Comparison of ENCODE assay signal across 21 mouse cellular contexts in the genomic region with DNA sequence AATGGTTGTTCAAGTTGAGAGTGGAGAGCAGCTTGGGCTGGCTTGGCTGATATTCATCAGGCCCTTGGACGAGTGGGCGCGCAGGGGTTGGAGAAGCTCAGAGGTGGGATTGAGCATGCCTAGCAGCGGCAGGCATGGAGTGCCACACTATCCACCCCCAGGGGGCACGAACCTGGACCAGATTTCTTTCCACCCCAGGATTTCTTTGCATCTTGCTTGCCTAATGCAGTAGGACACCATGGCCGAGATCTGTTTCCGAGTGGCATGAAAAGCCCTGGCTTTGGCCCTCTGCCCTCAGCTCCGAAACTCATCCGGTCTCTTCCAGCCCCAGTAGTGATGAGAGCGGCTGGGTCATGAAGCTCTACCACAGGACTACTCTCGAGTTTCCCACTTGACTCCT. TPM values are rescaled to one million over a fixed set of nuclear protein-coding genes. Genes with fewer than 3 reads are reported as not detected.
DNase-seq lines count a peak whose midpoint lies in the region; TF ChIP-seq lines count a peak whose summit lies in the region.
"Had no signal": no experiment of that assay in that cellular context is flagged by ENCODE, and none has a peak within 500 bp of the region (broad histone marks: within the 10 kb centered on the region; RNA-seq: fewer than 3 reads in every experiment).

No protein-coding gene starts in this region.

- H3K4me3 ChIP-seq in layer of hippocampus, adult 2 months: peak overlapping the region; percentile 47
- peak overlapping the region; percentile 84 for H3K4me3 ChIP-seq in testis, adult 2 months (ENCODE audit: control insufficient read depth, low read depth, low read length)
- H3K4me3 ChIP-seq: embryonic facial prominence, embryonic 12.5 days; forebrain, embryonic 13.5 days; heart, embryonic 15.5 days; hindbrain, embryonic 12.5 days had no signal

- no peak for TF ChIP-seq CTCF in layer of hippocampus, adult 2 months (conservative IDR thresholded peaks at IDR 0.05)
- TF ChIP-seq CTCF in testis, adult 2 months (IDR thresholded peaks at IDR 0.05; ENCODE audit: control insufficient read depth, insufficient read depth, insufficient replicate concordance, low read depth, low read length): no peak

- intact Hi-C loops in heart, postnatal 14 days (cut with DNase I): no loop called here

- no peak for TF ChIP-seq POLR2A in testis, adult 2 months (IDR thresholded peaks at IDR 0.05; ENCODE audit: control insufficient read depth, low read depth, low read length)

- 0 out of 2 replicates have a peak, but pooled peaks cover 6% of the 10 kb centered on the region for H3K4me1 ChIP-seq in testis, adult 2 months (ENCODE audit: control insufficient read depth, insufficient read depth, low read length)
- H3K4me1 ChIP-seq: embryonic facial prominence, embryonic 12.5 days; heart, embryonic 15.5 days; hindbrain, embryonic 12.5 days had no signal

- peak; percentile 25 to 31 for DNase-seq in cerebellum, postnatal 10 days
- DNase-seq in cerebellum, postnatal 4 days (ENCODE audit: low spot score in 2 of 2): no peak
- peak; percentile 79 for DNase-seq in heart, adult 11 months
- DNase-seq in heart, postnatal 14 days: no peak
- DNase-seq in layer of hippocampus, adult 2 months (ENCODE audit: low spot score in 2 of 2): no peak
- DNase-seq in layer of hippocampus, adult 8-10 months (ENCODE audit: low spot score in 2 of 2): no peak
- DNase-seq in testis, postnatal 10 days (ENCODE audit: low spot score): no peak
- DNase-seq: B cell, adult 2 months; cerebellum, adult 11 months; cerebellum, adult 9-10 months; gastrocnemius, postnatal 36 days; heart, adult 18-20 months had no signal

- peak overlapping the region; percentile 6; the same call in 1 of the 2 replicates for H3K27ac ChIP-seq in layer of hippocampus, adult 2 months
- no peak overlapping the region for H3K27ac ChIP-seq in testis, adult 2 months (ENCODE audit: control insufficient read depth, insufficient read depth, low read depth, low read length)
- H3K27ac ChIP-seq: embryonic facial prominence, embryonic 12.5 days; forebrain, embryonic 13.5 days; heart, embryonic 15.5 days; hindbrain, embryonic 12.5 days had no signal

- no peaks in the 10 kb centered on the region for H3K27me3 ChIP-seq in testis, adult 2 months (ENCODE audit: control insufficient read depth, insufficient read depth, low read length)
- H3K27me3 ChIP-seq: embryonic facial prominence, embryonic 12.5 days; forebrain, embryonic 13.5 days; heart, embryonic 15.5 days; hindbrain, embryonic 12.5 days had no signal

- no peaks in the 10 kb centered on the region for H3K36me3 ChIP-seq in testis, adult 2 months (ENCODE audit: control insufficient read depth, insufficient read depth, low read length)

RNA-seq across cellular contexts. Expression of a gene that starts 0.6 kb away (rescaled TPM):
- total RNA-seq in heart, postnatal 14 days (2021): under 1 TPM; 0.34 to 0.53 TPM
- 1 to 10 TPM; 3.6 to 5.2 TPM for total RNA-seq in layer of hippocampus, adult 2 months (2021)
- total RNA-seq in layer of hippocampus, adult 8-10 months (2022): 1 to 10 TPM; 4.1 to 4.3 (median 4.2) TPM
- 34.7 and 37.5 TPM in 2 replicates for polyA plus RNA-seq in testis, adult 2 months (2012; rRNA removed)
- total RNA-seq: common myeloid progenitor, adult 5-6 weeks had no signal

RNA-seq across cellular contexts. Expression of a gene that starts 5.4 kb away (rescaled TPM):
- under 1 TPM in 1 of 2 experiments, not detected in 1; 0.50 TPM for total RNA-seq in heart, postnatal 14 days (2021)
- 1 to 10 TPM in 1 of 2 experiments, under 1 TPM in 1; 0.54 to 2.2 TPM for total RNA-seq in layer of hippocampus, adult 2 months (2021)
- 1 to 10 TPM in 3 of 4 experiments, under 1 TPM in 1; 0.57 to 2.2 (median 1.9) TPM for total RNA-seq in layer of hippocampus, adult 8-10 months (2022)
- 0.32 and 0.69 TPM in 2 replicates for polyA plus RNA-seq in testis, adult 2 months (2012; rRNA removed)
- total RNA-seq: adrenal gland, postnatal 10 days; common myeloid progenitor, adult 5-6 weeks; gastrocnemius, adult 8-10 months; heart, adult 18-20 months; heart, postnatal 25 days had no signal

RNA-seq across cellular contexts. Expression of a gene that starts 23.6 kb away (rescaled TPM):
- total RNA-seq in heart, postnatal 14 days (2021): 1 to 10 TPM; 5.6 to 7.6 TPM
- total RNA-seq in layer of hippocampus, adult 2 months (2021): 10 to 100 TPM; 21.1 to 22.2 TPM
- total RNA-seq in layer of hippocampus, adult 8-10 months (2022): 10 to 100 TPM; 18.8 to 22.0 (median 20.8) TPM
- 2.4 and 3.4 TPM in 2 replicates for polyA plus RNA-seq in testis, adult 2 months (2012; rRNA removed)

RNA-seq across cellular contexts. Expression of a gene that starts 23.8 kb away (rescaled TPM):
- total RNA-seq in heart, postnatal 14 days (2021): 10 to 100 TPM; 31.5 to 35.7 TPM
- 10 to 100 TPM; 28.8 to 30.0 TPM for total RNA-seq in layer of hippocampus, adult 2 months (2021)
- 10 to 100 TPM; 28.6 to 31.3 (median 29.1) TPM for total RNA-seq in layer of hippocampus, adult 8-10 months (2022)
- 35.2 and 40.5 TPM in 2 replicates for polyA plus RNA-seq in testis, adult 2 months (2012; rRNA removed)

RNA-seq across cellular contexts. Expression of a gene that starts 35.9 kb away (rescaled TPM):
- not detected for total RNA-seq in heart, postnatal 14 days (2021)
- under 1 TPM in 1 of 2 experiments, not detected in 1; 0.41 TPM for total RNA-seq in layer of hippocampus, adult 2 months (2021)
- not detected for total RNA-seq in layer of hippocampus, adult 8-10 months (2022)
- 202 and 206 TPM in 2 replicates for polyA plus RNA-seq in testis, adult 2 months (2012; rRNA removed)
- total RNA-seq: adrenal gland, postnatal 10 days; common myeloid progenitor, adult 5-6 weeks; gastrocnemius, postnatal 36 days; heart, adult 18-20 months; heart, postnatal 25 days had no signal

Comparison
In these comparisons a context has a peak if more than half of its experiments do, and no peak if none do; other contexts are left out.
1. DNase-seq: peak in cerebellum, postnatal 10 days (2 of 2) and heart, adult 11 months (single experiment); none in cerebellum, postnatal 4 days (0 of 2), heart, postnatal 14 days (0 of 2), layer of hippocampus, adult 2 months (0 of 2), layer of hippocampus, adult 8-10 months (0 of 2) and testis, postnatal 10 days (single experiment).